Mouse (Mus musculus): ENCODE data around the gene Atp2c1.
A peak's percentile ranks its signal among the peaks of the same experiment; 100 is the strongest.

Atp2c1 gene

GRCm38 (mm10) chr9:105484338-105485084, 42.6 kb downstream of the Atp2c1 start:
- no peak for DNase-seq

DNA sequence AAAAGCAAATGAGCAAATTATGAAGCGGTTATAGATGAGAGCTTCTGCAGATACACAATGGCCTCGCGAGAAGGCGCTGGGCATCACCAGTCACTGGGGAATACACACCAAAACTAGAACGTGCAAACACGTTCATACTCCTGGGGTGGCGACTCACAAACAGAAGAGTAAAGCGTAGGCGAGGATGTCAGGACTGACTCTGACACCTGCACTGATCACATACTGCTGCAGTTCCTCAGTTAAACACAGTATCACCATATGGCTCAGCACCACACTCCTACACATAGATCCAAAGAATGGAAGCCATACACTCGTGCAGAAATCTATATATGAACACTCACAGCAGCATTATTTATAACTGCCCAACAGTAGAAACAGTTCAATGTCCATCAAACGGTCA, 43.2 kb downstream of the Atp2c1 start:
- DNase-seq, result no peak

DNA sequence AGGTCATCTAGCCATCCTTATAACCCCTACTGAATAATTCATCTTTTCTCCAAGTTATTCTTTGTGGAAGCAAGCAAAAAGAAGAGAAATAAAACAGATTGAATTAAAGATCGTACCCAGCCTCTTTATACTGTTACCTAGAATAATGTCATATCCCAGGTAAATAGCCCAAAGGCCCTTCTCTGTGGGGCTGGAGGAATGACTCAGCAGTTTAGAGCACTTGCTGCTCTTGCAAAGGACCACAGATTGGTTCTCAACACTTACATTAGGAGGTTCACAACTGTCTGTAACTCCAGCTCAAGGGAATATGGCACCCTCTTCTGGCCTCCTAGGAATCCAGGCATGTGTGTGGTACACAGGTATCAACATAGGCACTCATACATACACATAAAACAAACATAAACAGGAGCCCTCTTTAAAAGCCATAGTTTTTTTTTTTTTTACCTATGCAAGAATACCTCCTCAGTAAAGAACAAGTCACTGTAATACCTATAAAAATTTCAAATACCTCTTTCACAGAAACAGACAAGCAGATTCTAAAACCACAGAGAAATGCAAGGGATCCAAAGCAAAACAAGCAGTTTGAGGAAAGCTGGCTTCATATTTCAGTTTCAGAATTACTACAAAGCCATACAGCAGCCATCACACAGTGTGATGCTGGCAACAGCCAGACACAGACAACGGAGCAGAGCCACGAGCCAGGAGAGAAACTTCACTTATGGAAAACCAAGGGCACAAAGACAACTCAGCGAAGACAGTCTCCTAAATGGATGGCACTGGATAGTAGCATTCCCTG, 44.2 kb downstream of the Atp2c1 start:
- DNase-seq, result no peak

DNA sequence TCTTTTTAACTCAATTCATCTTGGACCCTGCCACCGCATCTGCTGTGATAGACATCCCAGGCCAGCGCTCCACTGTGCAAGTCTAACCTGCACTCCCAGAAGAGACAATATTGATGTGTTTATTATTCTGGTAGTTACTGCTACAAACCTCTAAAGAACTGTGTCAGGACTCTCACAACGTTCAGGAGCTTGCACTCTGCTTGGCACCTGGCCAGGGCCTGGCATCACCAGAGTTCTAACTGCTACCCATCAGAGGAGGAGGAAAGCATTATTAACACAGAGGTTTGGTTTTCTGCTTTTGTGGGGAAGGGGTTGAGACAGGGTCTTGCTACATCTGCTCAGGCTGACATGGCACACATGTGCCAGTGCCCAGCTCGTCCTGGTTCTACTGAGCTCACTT, 45.0 kb downstream of the Atp2c1 start:
- DNase-seq, result no peak

GRCm38 (mm10) chr9:105476134-105476533, 51.0 kb downstream of the Atp2c1 start:
- no peak for DNase-seq

DNA sequence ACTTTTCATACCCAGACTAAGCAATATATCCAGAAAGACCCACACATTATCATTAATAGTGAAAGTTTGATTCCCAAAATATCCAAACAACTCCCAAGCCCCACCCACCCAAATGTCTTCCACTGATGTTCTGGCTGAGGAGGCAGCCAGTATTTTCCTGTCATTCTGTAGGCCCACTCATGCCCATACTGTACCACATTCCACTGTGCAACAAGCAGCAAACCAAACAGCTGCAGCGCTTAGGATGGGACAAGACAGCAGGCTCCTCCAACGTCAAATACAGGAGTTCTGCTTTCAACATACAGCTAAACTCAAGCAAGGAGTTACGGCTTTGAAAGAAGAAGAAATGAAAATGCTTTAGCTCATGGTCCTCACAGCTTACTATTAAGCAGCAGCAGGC, 52.2 kb downstream of the Atp2c1 start:
- no peak for DNase-seq

DNA sequence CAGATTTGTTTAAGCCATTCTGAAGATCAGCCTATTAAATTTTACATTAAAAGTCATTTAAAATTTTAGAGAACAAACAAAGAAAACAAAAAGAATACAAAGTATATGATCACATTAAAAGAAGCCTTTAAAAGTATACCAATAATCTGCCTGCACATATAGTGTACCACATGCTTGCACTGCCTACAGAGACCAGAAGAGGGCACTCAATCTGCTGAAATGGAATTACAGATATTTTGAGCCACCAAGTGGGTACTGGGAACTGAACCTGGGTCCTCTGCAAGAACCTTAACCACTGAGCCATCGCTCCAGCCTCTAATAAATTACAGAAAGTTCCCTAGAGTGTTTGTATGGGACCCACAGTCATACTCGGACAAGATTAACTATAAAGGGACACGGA, 59.3 kb downstream of the Atp2c1 start:
- DNase-seq, result no peak

DNA sequence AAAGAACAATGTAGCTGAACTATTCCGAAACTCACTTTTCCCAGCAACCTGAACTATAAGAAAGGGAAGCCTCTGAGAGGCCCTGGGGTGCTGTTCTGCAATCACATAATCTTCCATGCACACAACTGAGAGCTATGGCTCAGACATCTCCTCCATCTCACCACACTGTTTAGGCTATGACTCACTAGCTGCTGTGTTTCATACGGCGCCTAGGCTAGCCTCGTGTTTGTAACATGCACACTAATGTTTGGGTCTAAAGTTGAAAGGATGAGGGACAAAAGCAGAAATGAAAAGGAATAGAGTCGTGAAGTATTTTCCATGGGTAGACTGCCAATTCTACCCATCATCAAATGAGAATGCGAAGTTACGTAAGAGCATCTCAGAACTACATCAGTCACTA, 65.6 kb downstream of the Atp2c1 start:
- DNase-seq, result no peak

GRCm38 (mm10) chr9:105459032-105459431, 68.1 kb downstream of the Atp2c1 start:
- no peak for DNase-seq

DNA sequence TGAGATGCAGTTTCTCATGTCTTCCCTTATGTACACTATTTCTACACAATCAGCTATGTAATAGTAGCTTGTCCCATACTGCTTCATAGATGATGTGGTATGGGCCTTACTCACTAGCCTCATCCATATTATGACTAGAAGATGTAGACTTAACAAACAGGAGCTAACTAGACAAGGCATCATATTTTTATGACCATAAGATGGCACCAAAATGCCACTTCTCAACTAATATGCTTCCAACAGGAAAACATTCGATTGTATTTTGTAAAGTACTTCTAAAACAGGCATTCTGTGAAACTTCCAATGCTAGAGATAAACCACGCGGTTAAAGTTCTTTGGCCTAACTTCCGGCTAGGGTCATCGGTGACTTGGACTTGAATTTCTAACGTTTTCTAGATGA, 118.6 kb downstream of the Atp2c1 start:
- DNase-seq, result no peak

DNA sequence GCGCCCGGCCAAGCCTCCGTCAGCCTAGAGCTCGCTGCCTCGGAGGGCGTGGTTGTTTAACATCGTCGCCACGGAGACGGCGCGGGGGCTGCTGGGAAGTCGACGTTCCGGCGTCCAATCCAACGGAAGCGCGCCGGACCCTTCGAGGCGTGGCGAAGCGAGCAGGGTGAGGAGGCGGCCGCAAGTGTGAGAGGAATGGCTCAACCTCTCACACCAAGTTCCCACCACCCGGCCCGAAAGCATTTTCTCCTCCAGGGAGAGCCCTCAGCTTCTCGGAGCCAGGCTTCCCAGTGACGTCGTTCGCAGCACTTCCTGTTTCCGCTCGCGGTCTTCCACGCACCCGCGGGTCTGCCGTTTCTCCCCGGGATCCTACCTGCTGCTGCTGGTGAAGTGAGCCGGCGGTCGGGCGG, 131.9 kb downstream of the Atp2c1 start, which contains the start of the genes Aste1 and Nek11:
Gene Aste1, plus strand, starts transcription at position 175 of the 410 bp plus-strand sequence.
Gene Nek11, minus strand, starts transcription at position 307 of the 410 bp plus-strand sequence.
- peak; percentile 95 for DNase-seq

DNA sequence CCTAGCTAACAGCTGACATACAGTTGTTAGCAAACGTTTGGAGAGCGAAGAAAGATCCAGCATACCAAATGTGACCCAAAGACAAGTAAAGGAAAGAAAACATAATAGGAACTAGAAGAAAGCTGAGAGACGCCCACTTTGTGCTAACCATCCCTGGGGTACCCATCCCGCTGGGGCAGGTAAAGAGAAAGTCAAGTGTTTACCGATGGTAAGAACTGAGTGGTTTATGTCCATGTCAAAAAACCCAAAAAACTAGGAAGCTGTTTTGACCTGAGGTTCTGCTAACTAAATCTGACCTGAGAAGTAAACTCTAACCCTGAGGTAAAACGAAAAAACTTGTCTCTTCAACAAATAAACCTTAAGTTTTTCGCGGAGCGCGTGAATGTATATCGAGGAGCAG, 132.4 kb downstream of the Atp2c1 start:
- no peak for DNase-seq

DNA sequence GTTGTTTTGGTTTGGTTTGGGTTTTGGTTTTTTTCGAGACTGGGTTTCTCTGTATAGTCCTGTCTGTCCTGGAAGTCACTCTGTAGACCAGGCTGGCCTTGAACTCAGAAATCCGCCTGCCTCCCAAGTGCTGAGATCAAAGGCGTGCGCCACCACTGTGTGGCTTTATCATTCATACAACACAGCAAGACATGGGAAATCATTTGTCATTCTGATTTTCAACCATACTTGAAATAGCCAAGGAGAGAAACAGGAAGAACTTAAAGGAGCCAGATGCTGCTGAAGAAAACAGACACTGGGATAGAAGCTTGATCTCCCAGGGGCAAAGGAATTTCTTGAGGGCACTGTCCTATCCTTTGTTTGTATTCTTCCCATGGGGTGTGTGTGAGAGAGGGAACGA, 136.5 kb downstream of the Atp2c1 start:
- no peak for DNase-seq

DNA sequence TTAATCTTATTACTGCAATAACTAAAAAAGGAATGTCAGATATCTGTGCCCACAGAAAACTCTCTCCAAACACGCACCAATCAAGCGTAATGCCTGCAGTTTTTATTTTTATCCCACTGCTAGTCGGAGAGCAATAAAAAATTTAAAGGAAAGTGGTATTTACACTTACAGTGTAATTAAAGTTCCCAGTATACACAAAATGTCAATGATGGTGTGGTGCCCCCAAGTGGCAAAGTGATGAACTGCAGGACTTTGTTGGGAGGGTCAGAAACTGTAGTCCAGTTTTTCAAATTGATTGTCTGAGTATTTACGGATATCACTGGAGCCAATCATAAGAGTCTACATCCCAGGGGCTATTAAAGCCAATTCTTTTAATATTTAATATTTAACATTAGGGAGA, 137.8 kb downstream of the Atp2c1 start:
- peak; percentile 73 for DNase-seq

GRCm38 (mm10) chr9:105387403-105387802, 139.7 kb downstream of the Atp2c1 start:
- no peak for DNase-seq

- DNase-seq, result no peak
Observed at GRCm38 (mm10) chr9:105379533-105380145, 147.5 kb downstream of the Atp2c1 start.

DNA sequence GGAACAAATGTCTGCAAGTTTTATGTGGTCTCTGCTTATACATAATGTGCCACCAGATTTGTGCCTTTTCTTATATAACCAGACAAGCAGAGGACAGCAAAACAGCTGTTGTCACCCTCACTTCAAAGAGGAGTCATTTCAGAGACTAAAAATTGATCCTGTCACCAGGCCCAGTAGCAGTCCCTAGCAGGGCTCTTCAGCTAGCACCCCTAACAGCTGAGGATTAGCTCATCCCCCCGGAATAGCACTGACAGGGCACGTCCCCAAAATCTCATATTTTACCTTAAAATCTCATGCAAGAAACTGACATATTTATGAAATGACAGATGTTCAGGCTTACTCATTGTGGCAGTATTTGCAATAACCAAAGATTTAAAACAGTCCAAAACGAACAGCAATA, 149.5 kb downstream of the Atp2c1 start:
- DNase-seq, result no peak

DNA sequence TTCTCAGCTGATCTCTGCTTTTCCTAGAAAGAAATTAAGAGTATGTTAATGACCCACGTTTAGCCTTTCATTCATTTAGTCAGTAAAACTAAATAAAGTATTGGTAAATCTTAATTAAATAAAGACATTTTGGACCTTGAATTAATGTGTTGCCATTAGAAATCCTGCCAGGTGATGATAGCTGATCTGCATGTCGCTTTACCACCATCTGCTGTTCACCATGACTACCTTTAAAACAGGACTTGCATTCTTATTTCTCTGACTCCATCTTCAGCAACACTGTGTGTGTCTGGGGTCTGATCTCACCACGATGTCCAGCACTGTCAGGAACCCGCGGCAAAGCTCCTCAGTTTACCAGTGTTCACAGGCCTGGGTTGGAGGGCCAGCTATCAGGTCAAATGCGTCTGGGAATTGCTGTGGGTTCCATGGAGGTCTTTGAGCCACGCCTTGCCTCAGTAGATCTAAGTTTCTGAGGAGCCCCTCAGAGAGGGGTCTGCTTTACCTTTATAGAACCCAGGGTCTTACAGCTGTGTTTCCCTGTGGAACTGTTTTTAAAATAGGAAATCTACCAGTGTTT, 150.1 kb downstream of the Atp2c1 start:
- DNase-seq, result no peak

- no peak for DNase-seq
Observed at GRCm38 (mm10) chr9:105376411-105376810, 150.7 kb downstream of the Atp2c1 start.

GRCm38 (mm10) chr9:105374361-105374760, 152.8 kb downstream of the Atp2c1 start:
- no peak for DNase-seq

DNA sequence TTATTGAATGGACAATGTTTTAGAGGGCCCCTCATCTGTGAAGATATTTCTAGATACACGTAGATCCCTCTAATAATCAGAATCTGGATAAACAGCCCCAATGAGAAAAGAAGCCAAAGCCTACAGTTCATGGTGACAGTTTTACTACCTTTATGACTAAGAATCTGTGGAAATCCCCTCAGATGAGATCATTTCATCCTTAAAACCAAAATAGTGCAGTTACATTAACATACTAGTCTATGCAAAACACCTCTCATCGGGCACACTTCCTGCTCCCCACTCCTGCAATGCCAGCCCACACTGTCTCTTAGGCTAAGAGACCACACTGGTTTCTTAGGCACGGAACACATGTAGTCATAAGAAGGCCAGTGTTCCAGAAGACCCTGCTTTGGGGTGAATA, 158.5 kb downstream of the Atp2c1 start:
- DNase-seq, result no peak

GRCm38 (mm10) chr9:105366199-105366598, 160.9 kb downstream of the Atp2c1 start:
- no peak for DNase-seq

- DNase-seq, result no peak
Observed at GRCm38 (mm10) chr9:105363520-105364231, 163.4 kb downstream of the Atp2c1 start.
